Mouse (Mus musculus) heart, adult 2 months (tissue): ENCODE measurements around the gene Gm17657.

Source experiments
- EP300 ChIP-seq: fragments of 200-500 bp; IDR thresholded peaks from 2 replicates; pipeline ENCODE4 v1.6.1; 2011; ENCODE audit warnings: low read depth, low read length, control low read depth; ENCODE audit not compliant: insufficient read depth
- POLR2A ChIP-seq: fragments of 200-500 bp; IDR thresholded peaks from 2 replicates; pipeline ENCODE4 v1.6.1; 2011; ENCODE audit warnings: mild to moderate bottlenecking, low read depth, low read length, control low read depth; ENCODE audit not compliant: insufficient read depth

DNA sequence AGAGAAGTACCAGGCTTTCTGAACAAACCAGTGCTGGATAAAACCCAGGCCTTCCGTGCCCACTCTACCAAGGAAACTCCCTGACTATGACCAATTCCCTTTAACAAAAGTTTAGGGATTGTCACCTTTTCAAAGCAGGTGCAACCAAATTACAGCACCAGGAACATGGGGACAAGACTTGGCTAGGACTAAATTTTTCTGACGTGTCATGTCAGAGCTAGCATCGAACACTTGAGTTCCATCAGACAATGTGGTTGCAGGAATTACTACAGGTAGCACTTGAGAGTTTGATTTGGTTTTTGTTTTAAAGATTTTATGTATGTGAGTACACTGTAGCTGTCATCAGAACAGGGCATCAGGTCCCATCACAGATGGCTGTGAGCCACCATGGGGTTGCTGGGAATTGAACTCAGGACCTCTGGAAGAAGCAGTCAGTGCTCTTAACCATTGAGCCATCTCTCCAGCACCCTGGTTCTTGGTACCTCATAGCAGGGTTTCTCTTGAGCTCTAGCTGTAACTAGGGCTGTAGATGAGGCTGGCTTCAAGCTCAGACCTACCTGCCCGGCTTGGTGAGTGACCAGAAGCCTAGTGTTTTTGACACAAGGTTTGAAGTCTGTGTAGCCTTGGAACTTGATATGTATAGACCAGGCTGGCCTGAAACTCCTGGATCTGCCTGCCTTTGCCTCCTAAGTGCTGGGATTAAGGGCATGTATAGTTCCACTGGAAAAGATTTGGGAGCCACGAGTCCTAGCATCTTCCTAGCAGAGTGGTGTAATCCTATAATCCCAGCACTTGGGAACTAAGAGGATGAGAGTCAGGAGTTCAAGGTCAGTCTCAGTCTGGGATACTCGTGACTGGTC lies 53.0 kb downstream of the Gm17657 start:
- TF ChIP-seq EP300 (no peak), POLR2A (no peak)
